Mouse (Mus musculus) forebrain, embryonic 15.5 days (tissue): Measurements from ENCODE around the gene Naaladl1. TPM values are rescaled to one million over a fixed set of nuclear protein-coding genes. Genes with fewer than 3 reads are reported as not detected.

Experiments used
- ATAC-seq: fragments of 200-750 bp; cut with Nextera tagmentation; replicated peaks from 2 replicates; pipeline ENCODE4 v1.8.0; 2017; ENCODE audit warnings: mild to moderate bottlenecking, moderate TSS enrichment, moderate library complexity
- H3K27ac ChIP-seq: fragments of 300-500 bp; sonication (generic); replicated peaks from 2 replicates; pipeline ENCODE4 v1.5.1; 2015; ENCODE audit warnings: mild to moderate bottlenecking, inconsistent platforms
- H3K27me3 ChIP-seq: fragments of 300-500 bp; sonication (generic); 2 replicates; pipeline ENCODE4 v1.6.1; 2015; ENCODE audit warnings: inconsistent platforms
- H3K36me3 ChIP-seq: fragments of 300-500 bp; sonication (generic); 2 replicates; pipeline ENCODE4 v1.6.1; 2015; ENCODE audit warnings: mild to moderate bottlenecking, inconsistent platforms
- H3K4me1 ChIP-seq: fragments of 300-500 bp; sonication (generic); 2 replicates; pipeline ENCODE4 v1.6.1; 2015; ENCODE audit warnings: inconsistent platforms
- H3K4me2 ChIP-seq: fragments of 300-500 bp; sonication (generic); replicated peaks from 2 replicates; pipeline ENCODE4 v1.6.1; 2015; ENCODE audit warnings: mild to moderate bottlenecking, inconsistent platforms
- H3K4me3 ChIP-seq: fragments of 300-500 bp; sonication (generic); 2 replicates; pipeline ENCODE4 v1.5.1; 2015; ENCODE audit warnings: mild to moderate bottlenecking, inconsistent platforms
- H3K9ac ChIP-seq: fragments of 300-500 bp; sonication (generic); replicated peaks from 2 replicates; pipeline ENCODE4 v1.6.1; 2015; ENCODE audit warnings: mild to moderate bottlenecking, inconsistent platforms
- H3K9me3 ChIP-seq: fragments of 300-500 bp; sonication (generic); 2 replicates; pipeline ENCODE4 v1.6.1; 2016; ENCODE audit warnings: inconsistent platforms
- WGBS: fragments of 180-500 bp; shearing (Covaris S2); methylation state at CpG from one replicate; pipeline ENCODE4 v1.1.7; 2015; ENCODE audit warnings: mixed read lengths; 5-methylcytosine and 5-hydroxymethylcytosine counted together
- polyA plus RNA-seq: library from polyadenylated mRNA; unstranded; fragments of >200 nt; fragmentation: Nextera tagmentation; extraction: Ambion mirVana; gene quantifications from 2 replicates; pipeline ENCODE4 v1.2.1, GENCODE M21; 2015

Naaladl1 gene
- polyA plus RNA-seq, 1 experiment from 2014 or later: 0.53 TPM

GRCm38 (mm10) chr19:6067724-6068415, 37.7 kb upstream of the Naaladl1 start, which contains the start of gene Tm7sf2:
Gene Tm7sf2 (minus strand): TSS chr19:6068373.
- Histone ChIP-seq H3K4me2 (peak within 1 kb of the TSS; percentile 97), H3K36me3 (peaks cover 29% of the 10 kb centered on the region), H3K27me3 (no peaks in the 10 kb centered on the region), H3K27ac (peak within 1 kb of the TSS; percentile 89), H3K9ac (peak within 1 kb of the TSS; percentile 86), H3K4me1 (peaks cover 30% of the 10 kb centered on the region), H3K9me3 (no peaks in the 10 kb centered on the region), H3K4me3 (peak within 1 kb of the TSS; percentile 65)
- peak; percentile 91 for ATAC-seq
- 8% methylated on average over 33 of the region's 33 CpGs for WGBS

DNA sequence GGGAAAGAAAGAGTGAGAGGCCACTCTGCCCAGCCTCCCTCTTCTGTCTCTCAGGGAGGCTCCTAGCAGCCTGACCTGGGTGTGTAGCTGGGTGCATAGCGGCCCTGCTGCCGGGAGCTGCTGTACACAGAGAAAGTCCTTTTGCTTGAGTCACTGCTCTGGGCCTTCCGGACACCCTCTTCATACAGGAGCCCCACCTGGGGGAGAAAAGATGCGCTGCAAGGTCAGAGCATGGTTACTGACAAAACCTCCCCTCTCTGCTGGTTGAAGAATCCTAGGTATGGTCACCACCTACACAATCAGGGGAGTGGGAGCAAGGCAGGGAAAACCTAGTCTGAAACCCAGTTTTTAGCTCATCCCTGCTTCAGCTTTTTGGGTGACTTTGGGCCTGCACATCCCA, 36.6 kb upstream of the Naaladl1 start:
- Histone ChIP-seq H3K27ac (no peak overlapping the region), H3K36me3 (peaks cover 29% of the 10 kb centered on the region), H3K4me3 (no peak overlapping the region), H3K4me1 (peaks cover 23% of the 10 kb centered on the region), H3K9ac (no peak overlapping the region), H3K9me3 (no peaks in the 10 kb centered on the region), H3K4me2 (no peak overlapping the region), H3K27me3 (no peaks in the 10 kb centered on the region)
- no peak for ATAC-seq
- 73% methylated on average over 4 of the region's 4 CpGs for WGBS

GRCm38 (mm10) chr19:6069851-6070250, 35.7 kb upstream of the Naaladl1 start:
- H3K9ac ChIP-seq: no peak overlapping the region
- ATAC-seq: no peak
- H3K27ac ChIP-seq: no peak overlapping the region
- WGBS: 92% methylated on average over 10 of the region's 10 CpGs
- no peaks in the 10 kb centered on the region for H3K9me3 ChIP-seq
- H3K4me3 ChIP-seq: no peak overlapping the region
- no peaks in the 10 kb centered on the region for H3K27me3 ChIP-seq
- no peak overlapping the region for H3K4me2 ChIP-seq
- H3K36me3 ChIP-seq: peaks cover 29% of the 10 kb centered on the region
- H3K4me1 ChIP-seq: peaks cover 23% of the 10 kb centered on the region

GRCm38 (mm10) chr19:6070571-6071250, 34.9 kb upstream of the Naaladl1 start:
- 92% methylated on average over 31 of the region's 31 CpGs for WGBS
- Histone ChIP-seq H3K27me3 (no peaks in the 10 kb centered on the region), H3K27ac (no peak overlapping the region), H3K4me3 (no peak overlapping the region), H3K9me3 (no peaks in the 10 kb centered on the region), H3K4me1 (peaks cover 23% of the 10 kb centered on the region), H3K4me2 (no peak overlapping the region), H3K36me3 (peaks cover 29% of the 10 kb centered on the region), H3K9ac (no peak overlapping the region)
- ATAC-seq: no peak

DNA sequence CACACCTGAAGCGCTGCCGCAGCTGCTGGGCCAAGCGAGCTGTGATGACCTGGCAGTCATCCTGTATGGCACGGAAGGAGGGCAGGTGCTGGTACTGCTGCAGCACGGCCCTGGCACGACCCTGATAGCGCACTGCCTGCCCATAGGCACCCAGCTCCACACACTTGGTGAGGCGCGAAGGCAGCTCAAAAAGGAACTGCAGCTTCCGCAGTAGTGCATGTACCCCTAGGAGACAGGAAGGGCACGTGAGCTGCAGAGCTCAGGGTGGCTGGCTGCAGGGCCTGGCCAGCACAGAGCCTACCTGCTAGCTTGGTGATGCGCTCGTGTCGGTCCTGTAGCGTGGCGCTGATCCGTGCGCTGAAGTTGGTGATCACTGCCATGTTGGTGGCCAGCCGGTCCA, 34.3 kb upstream of the Naaladl1 start:
- peaks cover 23% of the 10 kb centered on the region for H3K4me1 ChIP-seq
- WGBS: 94% methylated on average over 19 of the region's 19 CpGs
- no peaks in the 10 kb centered on the region for H3K27me3 ChIP-seq
- ATAC-seq: no peak
- no peak overlapping the region for H3K4me2 ChIP-seq
- H3K36me3 ChIP-seq: peaks cover 29% of the 10 kb centered on the region
- H3K9ac ChIP-seq: no peak overlapping the region
- H3K9me3 ChIP-seq: no peaks in the 10 kb centered on the region
- no peak overlapping the region for H3K4me3 ChIP-seq
- H3K27ac ChIP-seq: no peak overlapping the region

DNA sequence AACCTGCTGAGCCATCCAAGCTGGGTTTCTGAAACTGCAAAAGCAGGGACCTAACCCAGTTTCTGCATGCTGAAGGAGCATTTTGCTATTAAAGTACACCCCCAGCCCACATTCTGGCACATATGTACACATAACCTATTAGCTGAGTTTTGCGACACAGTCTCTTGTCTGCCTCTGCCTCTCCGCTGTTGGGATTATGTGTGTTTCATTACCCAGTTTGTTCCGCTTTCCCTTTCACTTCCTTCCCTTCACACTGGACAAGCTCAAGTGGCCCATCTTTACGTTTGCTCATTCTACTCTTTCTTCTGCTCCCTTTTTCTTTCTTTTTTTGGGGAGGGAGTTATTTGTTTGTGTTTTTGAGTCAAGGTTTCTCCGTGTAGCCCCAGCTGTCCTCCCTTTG, 31.7 kb upstream of the Naaladl1 start:
- ATAC-seq: no peak
- Histone ChIP-seq H3K9me3 (no peaks in the 10 kb centered on the region), H3K4me2 (no peak overlapping the region), H3K36me3 (peaks cover 26% of the 10 kb centered on the region), H3K4me3 (no peak overlapping the region), H3K4me1 (peaks cover 15% of the 10 kb centered on the region), H3K9ac (no peak overlapping the region), H3K27me3 (no peaks in the 10 kb centered on the region), H3K27ac (no peak overlapping the region)
- WGBS: 93% methylated on average over 5 of the region's 5 CpGs

DNA sequence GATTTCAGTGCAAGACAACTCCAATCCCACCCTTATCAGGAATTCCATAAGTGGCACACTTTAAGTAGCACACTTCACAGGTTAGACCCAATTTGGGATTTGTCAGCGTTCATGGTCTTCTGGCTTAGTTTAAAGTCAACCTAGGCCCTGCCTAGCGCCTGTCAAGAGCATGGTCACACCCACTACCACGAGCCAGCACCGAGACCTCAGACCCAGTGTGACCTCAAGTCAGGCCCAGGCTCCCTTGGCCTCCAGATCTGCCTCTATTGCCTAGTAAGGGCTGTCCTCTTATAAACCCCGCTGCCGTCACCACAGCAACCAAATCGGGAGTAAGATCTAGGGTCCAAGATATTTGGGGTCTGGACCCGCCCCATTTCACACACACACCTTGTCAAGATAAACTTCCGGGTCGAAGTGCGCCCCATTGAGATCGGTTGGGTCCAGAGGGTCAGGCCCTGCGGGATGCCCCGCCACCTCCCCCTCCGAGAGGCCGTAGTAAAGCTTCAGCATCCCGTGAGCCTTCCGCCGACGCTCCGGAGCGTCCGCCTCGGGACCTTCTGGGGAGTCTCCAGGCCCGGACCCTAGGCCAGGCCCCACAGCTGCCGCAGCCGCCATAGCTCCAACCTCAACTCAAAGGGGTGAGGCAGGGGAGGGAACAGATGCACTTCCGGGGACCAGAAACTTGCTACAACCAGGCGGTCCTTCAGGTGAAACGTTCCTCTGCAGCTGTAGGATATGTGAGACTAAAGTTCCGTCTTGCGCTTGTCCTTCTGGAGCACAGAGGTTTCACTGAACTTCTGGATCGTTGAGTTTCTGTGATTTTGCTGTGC, 28.8 kb upstream of the Naaladl1 start, which contains the start of gene Vps51:
Gene Vps51, minus strand, starts transcription at position 668 of the 830 bp plus-strand sequence.
- Histone ChIP-seq H3K4me3 (peak within 1 kb of the TSS; percentile 69), H3K9me3 (no peaks in the 10 kb centered on the region), H3K36me3 (peaks cover 18% of the 10 kb centered on the region), H3K27me3 (no peaks in the 10 kb centered on the region), H3K27ac (peak within 1 kb of the TSS; percentile 88), H3K4me2 (peak within 1 kb of the TSS; percentile 95), H3K4me1 (peaks cover 15% of the 10 kb centered on the region), H3K9ac (peak within 1 kb of the TSS; percentile 70)
- 2% methylated on average over 33 of the region's 33 CpGs for WGBS
- ATAC-seq: peak; percentile 91

GRCm38 (mm10) chr19:6079983-6080480, 25.6 kb upstream of the Naaladl1 start, which contains the start of gene Tmem262:
Gene Tmem262 (plus strand): TSS chr19:6080033.
- Histone ChIP-seq H3K36me3 (peaks cover 26% of the 10 kb centered on the region), H3K4me1 (peaks cover 29% of the 10 kb centered on the region), H3K27me3 (no peaks in the 10 kb centered on the region), H3K4me2 (no peak within 1 kb of the TSS), H3K4me3 (no peak within 1 kb of the TSS), H3K9me3 (no peaks in the 10 kb centered on the region), H3K9ac (no peak within 1 kb of the TSS), H3K27ac (no peak within 1 kb of the TSS)
- WGBS: 94% methylated on average over 12 of the region's 12 CpGs
- no peak for ATAC-seq

DNA sequence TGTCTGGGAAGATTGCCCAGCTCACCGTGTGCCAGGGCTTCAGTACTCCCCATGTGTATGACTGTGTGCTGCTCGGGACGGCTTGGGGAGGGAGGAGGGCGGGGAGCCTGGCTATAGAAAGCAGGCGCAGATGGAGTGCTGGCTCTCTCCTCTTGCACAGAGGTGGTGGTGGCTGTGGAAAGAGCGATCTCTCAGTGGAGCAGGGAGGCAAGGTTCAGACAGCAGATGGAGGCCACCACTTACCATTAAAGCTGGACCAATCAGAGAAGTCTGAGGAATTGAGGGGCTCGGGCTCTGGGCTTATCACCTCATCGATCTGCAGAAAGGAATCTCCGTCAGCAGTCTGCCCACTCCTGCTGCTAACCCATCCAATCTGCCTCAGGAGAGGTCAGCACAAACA, 23.4 kb upstream of the Naaladl1 start, which contains the start of gene Gm28374:
Gene Gm28374, minus strand, starts transcription at position 101 of the 400 bp plus-strand sequence.
- Histone ChIP-seq H3K27ac (no peak within 1 kb of the TSS), H3K36me3 (peaks cover 26% of the 10 kb centered on the region), H3K4me2 (no peak within 1 kb of the TSS), H3K27me3 (no peaks in the 10 kb centered on the region), H3K4me1 (peaks cover 28% of the 10 kb centered on the region), H3K9me3 (no peaks in the 10 kb centered on the region), H3K4me3 (no peak within 1 kb of the TSS), H3K9ac (no peak within 1 kb of the TSS)
- 85% methylated on average over 9 of the region's 9 CpGs for WGBS
- no peak for ATAC-seq

- under 1% methylated on average over 58 of the region's 58 CpGs for WGBS
- H3K4me2 ChIP-seq: peak within 1 kb of the TSS; percentile 95
- peaks cover 23% of the 10 kb centered on the region for H3K4me1 ChIP-seq
- H3K9ac ChIP-seq: peak within 1 kb of the TSS; percentile 63
- H3K36me3 ChIP-seq: peaks cover 26% of the 10 kb centered on the region
- H3K27me3 ChIP-seq: no peaks in the 10 kb centered on the region
- H3K27ac ChIP-seq: 0 out of 2 replicates have a peak within 1 kb of the TSS, but pooled peaks have one; percentile 35
- H3K4me3 ChIP-seq: peak within 1 kb of the TSS; percentile 61
- no peaks in the 10 kb centered on the region for H3K9me3 ChIP-seq
- ATAC-seq: peak; percentile 89
Measured at GRCm38 (mm10) chr19:6084478-6085248, 20.9 kb upstream of the Naaladl1 start, which contains the start of the genes Zfpl1 and Cdca5. Gene Zfpl1 (minus strand): TSS chr19:6084956. Gene Cdca5 (plus strand): TSS chr19:6084983.

DNA sequence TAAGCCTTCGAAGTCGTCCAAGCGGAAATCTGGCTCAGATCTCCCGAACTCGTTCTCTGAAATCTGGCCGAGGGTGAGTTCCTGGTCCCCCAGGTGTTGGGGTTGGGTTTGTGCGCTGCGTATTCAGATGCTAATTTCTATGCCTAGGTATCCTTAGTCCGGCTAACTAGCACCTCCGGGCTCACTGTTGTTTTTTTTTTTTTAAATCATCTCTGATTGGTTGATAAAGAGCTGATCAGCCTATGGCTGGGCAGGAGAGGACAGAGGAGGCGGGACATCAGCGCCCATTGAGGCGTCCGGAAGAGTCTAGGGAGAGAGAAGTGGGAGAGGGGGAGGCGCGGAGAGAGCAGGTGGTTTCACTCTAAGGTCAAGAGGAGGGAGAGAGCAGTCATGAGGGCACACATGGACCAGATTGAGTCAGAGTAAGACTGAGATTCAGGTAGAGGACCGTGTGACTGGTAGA, 20.1 kb upstream of the Naaladl1 start:
- H3K27ac ChIP-seq: no peak overlapping the region
- H3K27me3 ChIP-seq: no peaks in the 10 kb centered on the region
- H3K36me3 ChIP-seq: peaks cover 21% of the 10 kb centered on the region
- peak overlapping the region; percentile 41 for H3K9ac ChIP-seq
- H3K4me3 ChIP-seq: peak overlapping the region; percentile 61
- peaks cover 23% of the 10 kb centered on the region for H3K4me1 ChIP-seq
- peak; percentile 49 for ATAC-seq
- H3K4me2 ChIP-seq: peak overlapping the region; percentile 95
- WGBS: under 1% methylated on average over 17 of the region's 17 CpGs
- H3K9me3 ChIP-seq: no peaks in the 10 kb centered on the region
